Mouse (Mus musculus) heart, embryonic 10.5 days (tissue): Measurements from ENCODE around the gene Mrps6. TPM values are rescaled to one million over a fixed set of nuclear protein-coding genes. Genes with fewer than 3 reads are reported as not detected.
A peak's percentile ranks its signal among the peaks of the same experiment; 100 is the strongest.

Source experiments
- DNase-seq: peaks from one replicate; pipeline ENCODE4 v3.0.0-alpha.2; 2017; ENCODE audit warnings: low spot score
- H3K27ac ChIP-seq: fragments of 300-500 bp; sonication (generic); 2 replicates; pipeline ENCODE4 v1.5.1; 2016; ENCODE audit warnings: mild to moderate bottlenecking
- H3K27me3 ChIP-seq: fragments of 300-500 bp; sonication (generic); 2 replicates; pipeline ENCODE4 v1.6.1; 2016; ENCODE audit warnings: mild to moderate bottlenecking; ENCODE audit not compliant: poor library complexity, insufficient read depth, severe bottlenecking
- H3K36me3 ChIP-seq: fragments of 300-500 bp; sonication (generic); 2 replicates; pipeline ENCODE4 v1.6.1; 2016; ENCODE audit warnings: mild to moderate bottlenecking, moderate library complexity
- H3K4me1 ChIP-seq: fragments of 300-500 bp; sonication (generic); 2 replicates; pipeline ENCODE4 v1.6.1; 2016; ENCODE audit warnings: mild to moderate bottlenecking
- H3K4me3 ChIP-seq: fragments of 300-500 bp; sonication (generic); 2 replicates; pipeline ENCODE4 v1.5.1; 2016; ENCODE audit warnings: mild to moderate bottlenecking, moderate library complexity
- H3K9me3 ChIP-seq: fragments of 300-500 bp; sonication (generic); 2 replicates; pipeline ENCODE4 v1.6.1; 2016; ENCODE audit warnings: mild to moderate bottlenecking, moderate library complexity
- WGBS: fragments of 180-500 bp; shearing (Covaris S2); methylation state at CpG from one replicate; pipeline ENCODE4 v1.1.7; 2016; 5-methylcytosine and 5-hydroxymethylcytosine counted together
- polyA plus RNA-seq: library from polyadenylated mRNA; unstranded; fragments of >200 nt; fragmentation: Nextera tagmentation; extraction: Ambion mirVana; gene quantifications from 2 replicates; pipeline ENCODE4 v1.2.1, GENCODE M21; 2016

Mrps6 gene
- polyA plus RNA-seq, 1 experiment from 2014 or later: 119 TPM

DNA sequence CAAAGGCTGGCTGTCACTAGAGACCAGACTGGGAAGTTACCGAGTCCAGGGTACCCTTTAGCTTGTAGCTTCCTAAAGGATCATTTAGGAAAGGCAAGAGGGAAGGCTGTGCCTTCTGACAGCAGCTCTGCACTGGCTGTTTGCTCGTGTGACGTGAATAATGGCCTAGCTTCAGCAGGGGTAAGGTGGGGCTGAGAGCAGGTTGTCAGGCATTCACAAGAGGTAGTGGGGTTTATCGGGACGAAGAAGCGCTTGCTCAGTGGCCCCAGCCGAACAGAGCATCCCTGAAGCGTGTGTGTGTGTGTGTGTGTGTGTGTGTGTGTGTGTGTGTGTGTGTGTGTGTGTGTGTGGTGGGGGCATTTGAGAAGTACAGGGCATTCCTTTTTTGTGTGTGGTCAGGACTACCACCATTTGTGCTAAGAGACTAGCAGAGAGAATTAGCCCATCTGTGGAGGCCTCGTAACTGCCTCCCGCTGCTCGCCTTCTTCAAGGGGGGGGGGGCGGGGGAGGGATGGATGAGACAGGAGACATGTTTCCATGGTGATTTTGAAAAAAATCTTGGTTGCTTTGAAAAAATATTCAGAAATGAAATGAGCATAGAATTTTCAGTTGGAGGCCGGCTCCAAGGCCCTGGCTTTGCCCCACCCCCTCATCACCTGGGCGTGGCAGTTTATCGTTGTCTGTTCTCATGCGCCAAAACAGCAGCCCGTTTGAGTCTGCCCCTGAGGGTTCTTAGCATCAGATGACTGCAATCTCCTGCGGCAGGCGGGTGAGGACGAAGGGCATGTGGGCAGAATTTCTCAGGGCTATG, 57.7 kb downstream of the Mrps6 start:
- 40% methylated on average over 20 of the region's 20 CpGs for WGBS
- no peak for DNase-seq
- Histone ChIP-seq H3K27ac (peak overlapping the region; percentile 48; the same call in 1 of the 2 replicates), H3K9me3 (no peaks in the 10 kb centered on the region), H3K36me3 (peaks cover 17% of the 10 kb centered on the region), H3K27me3 (no peaks in the 10 kb centered on the region), H3K4me1 (peaks cover 47% of the 10 kb centered on the region), H3K4me3 (peak overlapping the region; percentile 27; the same call in 1 of the 2 replicates)

DNA sequence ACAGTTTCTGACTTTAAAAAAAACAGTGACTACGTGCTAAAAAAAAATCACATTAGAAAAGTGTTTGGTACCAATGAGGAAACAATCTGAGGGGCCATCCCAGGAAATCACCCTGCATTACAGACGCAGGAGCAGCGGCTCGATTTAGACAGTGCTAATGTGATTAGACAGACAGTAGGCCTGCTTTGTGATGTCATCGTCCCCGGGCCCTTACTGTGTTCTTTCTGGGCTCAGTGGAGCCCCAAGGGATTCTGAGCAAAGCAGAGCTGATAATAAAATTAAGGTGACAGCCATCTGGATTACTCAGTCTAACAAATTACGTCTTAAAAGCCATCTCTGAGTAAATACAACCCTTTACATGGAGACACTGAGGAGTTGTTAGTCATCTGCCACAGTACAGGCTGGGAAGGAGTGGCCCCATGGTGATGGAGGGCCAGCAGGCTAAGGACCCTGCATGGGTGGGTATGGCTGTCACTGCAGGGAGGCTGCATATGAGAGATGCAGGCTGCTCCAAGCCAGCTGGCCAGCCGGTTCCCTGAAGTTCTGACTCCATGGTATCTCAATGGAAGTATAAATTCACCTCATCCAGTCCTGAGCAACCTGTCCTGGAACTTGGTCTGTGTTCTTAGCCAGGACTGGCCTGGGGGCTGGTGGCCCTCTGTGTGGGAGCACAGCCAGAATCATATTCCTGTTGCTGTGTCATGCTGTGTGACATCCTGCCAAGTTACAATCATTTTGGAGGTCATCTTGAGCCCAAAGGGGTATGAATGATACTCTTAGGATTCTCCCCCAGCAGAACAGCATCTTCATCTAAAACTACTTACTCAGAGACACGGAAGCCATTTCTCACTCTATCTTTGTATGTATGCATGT, 59.5 kb downstream of the Mrps6 start:
- H3K4me1 ChIP-seq: peaks cover 45% of the 10 kb centered on the region
- no peak for DNase-seq
- WGBS: 68% methylated on average over 9 of the region's 9 CpGs

DNA sequence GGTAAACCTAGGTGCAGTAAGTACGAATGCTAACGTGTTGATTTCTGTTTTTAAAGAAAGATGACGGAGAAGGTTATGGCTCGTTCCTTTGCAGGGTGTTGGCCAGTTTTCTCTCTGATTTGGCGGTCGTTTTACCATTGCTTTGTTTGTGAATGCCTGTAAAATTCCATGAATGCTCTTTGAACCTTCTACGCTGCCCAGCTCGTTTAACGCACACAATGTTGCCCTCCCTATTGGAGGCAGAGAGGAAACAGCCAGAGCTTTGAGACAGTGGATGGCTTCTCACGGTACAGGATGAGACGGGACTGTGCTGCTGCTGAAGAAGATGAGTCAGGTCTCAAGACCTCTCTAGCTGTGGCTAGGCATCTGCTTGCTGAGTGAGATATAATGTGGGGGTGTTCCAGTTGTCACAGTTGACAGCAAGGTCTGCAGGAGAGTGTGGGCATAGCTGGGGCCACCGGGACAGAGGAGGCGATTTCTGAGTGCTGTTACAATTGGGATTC, 61.0 kb downstream of the Mrps6 start:
- H3K4me1 ChIP-seq: peaks cover 38% of the 10 kb centered on the region
- no peaks in the 10 kb centered on the region for H3K9me3 ChIP-seq
- H3K27ac ChIP-seq: no peak overlapping the region
- no peaks in the 10 kb centered on the region for H3K27me3 ChIP-seq
- no peaks in the 10 kb centered on the region for H3K36me3 ChIP-seq
- no peak overlapping the region for H3K4me3 ChIP-seq
- no peak for DNase-seq
- 70% methylated on average over 13 of the region's 13 CpGs for WGBS

More for the DNA sequence above, 59.5 kb downstream of the Mrps6 start:
- Histone ChIP-seq H3K36me3 (peaks cover 9% of the 10 kb centered on the region), H3K9me3 (no peaks in the 10 kb centered on the region), H3K27ac (no peak overlapping the region), H3K4me3 (no peak overlapping the region), H3K27me3 (no peaks in the 10 kb centered on the region)

DNA sequence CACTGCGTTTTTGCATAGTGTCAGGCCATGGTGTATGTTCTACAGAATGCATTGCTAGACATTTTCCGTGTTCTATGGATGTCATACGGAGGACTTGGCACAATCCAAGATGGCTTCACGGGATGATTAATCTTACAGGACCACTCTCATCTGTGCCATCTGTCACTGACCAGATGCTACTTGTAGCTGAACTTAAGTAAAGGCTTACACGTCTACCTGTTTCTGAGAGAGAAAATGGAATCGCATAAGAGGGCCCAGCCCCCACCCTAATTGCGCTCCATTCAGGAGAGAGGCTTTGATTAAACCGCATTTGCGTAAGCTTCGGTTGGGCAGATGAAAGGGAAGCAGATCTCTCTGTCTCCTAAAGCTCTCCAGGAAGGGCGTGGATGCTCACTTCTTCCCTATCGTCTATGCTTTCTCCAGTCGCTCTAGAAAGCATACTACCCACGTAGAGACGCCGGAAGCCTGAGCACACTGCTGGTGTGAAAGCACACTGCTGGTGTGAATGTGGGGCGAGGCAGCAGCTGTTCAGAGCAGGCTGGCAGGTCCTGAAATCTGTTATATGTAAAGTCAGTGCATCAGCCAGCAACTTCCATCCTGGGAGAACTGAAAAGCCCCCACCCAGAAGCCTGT, 62.9 kb downstream of the Mrps6 start:
- no peaks in the 10 kb centered on the region for H3K9me3 ChIP-seq
- no peak overlapping the region for H3K27ac ChIP-seq
- no peak overlapping the region for H3K4me3 ChIP-seq
- WGBS: 76% methylated on average over 17 of the region's 17 CpGs
- H3K4me1 ChIP-seq: peaks cover 18% of the 10 kb centered on the region
- no peaks in the 10 kb centered on the region; the same call in 1 of the 2 replicates for H3K36me3 ChIP-seq
- H3K27me3 ChIP-seq: no peaks in the 10 kb centered on the region
- DNase-seq: no peak

DNA sequence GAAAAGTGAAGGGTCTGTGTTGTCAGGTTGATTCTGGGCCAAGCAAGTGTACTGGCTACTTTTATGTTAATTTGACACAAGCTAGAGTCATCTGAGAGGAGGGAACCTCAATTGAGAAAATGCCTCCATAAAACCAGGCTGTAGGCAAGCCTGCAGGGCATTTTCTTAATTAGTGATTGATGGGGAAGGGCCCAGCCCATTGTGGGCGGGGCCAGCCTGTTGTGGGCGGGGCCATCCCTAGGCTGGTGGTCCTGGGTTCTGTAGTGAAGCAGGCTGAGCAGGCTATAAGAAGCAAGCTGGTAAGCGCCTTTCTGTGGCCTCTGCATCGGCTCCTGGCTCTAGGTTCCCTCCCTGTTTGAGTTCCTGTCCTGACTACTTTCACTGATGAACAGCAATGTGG, 69.2 kb downstream of the Mrps6 start:
- Histone ChIP-seq H3K9me3 (no peaks in the 10 kb centered on the region), H3K27me3 (no peaks in the 10 kb centered on the region), H3K27ac (no peak overlapping the region), H3K4me1 (peaks cover 15% of the 10 kb centered on the region; the same call in 1 of the 2 replicates), H3K36me3 (no peaks in the 10 kb centered on the region; the same call in 1 of the 2 replicates), H3K4me3 (no peak overlapping the region)
- WGBS: 40% methylated on average over 4 of the region's 4 CpGs
- no peak for DNase-seq

DNA sequence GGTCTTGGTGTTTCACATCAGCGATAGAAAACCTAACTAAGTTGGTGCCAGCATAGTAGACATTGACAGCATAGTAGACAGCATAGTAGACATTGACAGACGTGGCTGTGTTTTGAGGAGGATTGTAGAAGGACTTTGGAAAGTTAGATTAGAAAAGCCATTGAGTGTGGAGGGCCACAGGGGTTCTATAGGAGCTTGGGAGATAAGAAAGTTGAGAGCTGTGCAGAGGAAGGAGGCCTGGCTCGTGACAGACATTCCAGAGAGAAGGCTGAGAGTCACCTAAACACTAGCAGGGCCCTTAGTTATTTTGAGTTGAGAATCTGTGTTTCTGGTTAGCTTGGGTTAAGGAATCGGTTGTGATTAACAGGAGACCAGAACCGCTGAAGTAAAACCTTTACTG, 69.6 kb downstream of the Mrps6 start:
- H3K4me1 ChIP-seq: peaks cover 15% of the 10 kb centered on the region; the same call in 1 of the 2 replicates
- H3K4me3 ChIP-seq: no peak overlapping the region
- no peaks in the 10 kb centered on the region for H3K27me3 ChIP-seq
- 57% methylated on average over 5 of the region's 5 CpGs for WGBS
- no peak for DNase-seq
- H3K27ac ChIP-seq: 0 out of 2 replicates have a peak overlapping the region, but pooled peaks have one; percentile 10
- no peaks in the 10 kb centered on the region; the same call in 1 of the 2 replicates for H3K36me3 ChIP-seq
- H3K9me3 ChIP-seq: no peaks in the 10 kb centered on the region

DNA sequence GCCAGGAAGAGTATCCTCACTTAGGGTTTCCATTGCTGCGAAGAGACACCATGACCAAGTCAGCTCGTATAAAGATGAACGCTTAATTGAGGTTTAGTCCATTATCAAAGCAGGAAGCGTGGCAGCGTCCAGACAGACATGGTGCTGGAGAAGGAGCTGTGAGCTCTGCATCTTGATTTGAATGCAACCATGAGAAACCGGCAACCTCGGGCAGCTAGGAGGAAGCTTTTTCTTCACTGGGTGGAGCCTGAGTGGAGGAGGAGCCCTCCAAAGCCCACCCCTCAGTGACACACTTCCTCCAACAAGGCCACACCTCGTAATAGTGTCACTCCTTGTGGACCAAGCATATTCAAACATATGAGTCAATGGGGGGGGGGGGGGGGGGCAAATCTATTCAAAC, 71.8 kb downstream of the Mrps6 start:
- 85% methylated on average over 8 of the region's 8 CpGs for WGBS
- H3K27ac ChIP-seq: no peak overlapping the region
- no peak for DNase-seq
- no peak overlapping the region for H3K4me3 ChIP-seq
- H3K9me3 ChIP-seq: no peaks in the 10 kb centered on the region
- peaks cover 15% of the 10 kb centered on the region; the same call in 1 of the 2 replicates for H3K4me1 ChIP-seq
- H3K27me3 ChIP-seq: no peaks in the 10 kb centered on the region
- H3K36me3 ChIP-seq: no peaks in the 10 kb centered on the region

DNA sequence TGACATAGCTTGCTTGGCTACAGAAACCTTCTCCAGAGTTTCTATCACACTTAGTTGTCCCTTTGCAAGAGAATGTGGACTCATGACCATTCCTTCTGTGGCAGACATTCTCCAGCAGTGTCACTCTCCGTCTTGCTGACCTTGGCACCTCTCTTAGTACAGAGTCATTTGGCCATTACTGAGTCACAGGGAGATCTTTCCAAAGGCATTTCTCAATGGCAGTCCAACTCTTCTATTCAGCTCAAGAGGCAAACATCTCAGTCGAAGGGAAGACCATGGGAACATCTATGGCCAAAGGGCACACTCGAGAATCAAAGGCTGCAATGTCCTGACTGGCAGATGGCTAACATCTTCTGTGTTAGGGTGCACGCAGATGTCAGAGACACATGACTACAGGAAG, 74.4 kb downstream of the Mrps6 start:
- Histone ChIP-seq H3K27ac (no peak overlapping the region), H3K9me3 (no peaks in the 10 kb centered on the region), H3K27me3 (no peaks in the 10 kb centered on the region), H3K36me3 (no peaks in the 10 kb centered on the region), H3K4me3 (no peak overlapping the region), H3K4me1 (peaks cover 7% of the 10 kb centered on the region; the same call in 1 of the 2 replicates)
- DNase-seq: no peak
- WGBS: 80% methylated on average over 4 of the region's 4 CpGs

DNA sequence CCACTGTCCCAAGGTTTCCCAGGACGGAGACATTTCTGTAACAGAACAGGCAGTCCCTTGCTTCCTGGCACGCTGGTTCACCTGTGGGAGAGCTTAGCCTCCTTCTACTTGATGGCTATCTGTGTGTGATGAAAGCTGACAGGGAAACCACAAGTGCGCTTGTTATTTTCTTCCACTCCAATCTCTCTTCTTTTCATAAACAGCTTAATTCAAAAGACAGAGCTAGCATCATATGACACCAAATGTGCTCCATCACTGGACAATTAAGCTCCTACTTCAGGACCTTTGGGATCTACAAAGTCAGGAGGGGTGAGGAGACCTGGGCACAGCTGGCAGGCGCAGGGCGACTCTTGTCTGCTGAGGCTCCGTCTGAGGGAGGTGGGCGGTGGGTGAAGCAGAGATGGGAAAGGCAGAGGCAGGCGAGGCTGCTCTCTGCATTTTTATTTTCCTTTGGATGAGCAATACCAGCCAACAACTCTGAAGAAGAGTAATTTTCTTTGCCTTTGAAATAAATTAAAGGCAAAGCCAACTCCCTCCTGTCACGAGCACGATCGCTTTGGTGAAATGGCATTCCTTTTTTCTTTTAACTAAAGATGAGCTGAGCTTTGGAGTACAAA, 76.2 kb downstream of the Mrps6 start:
- no peaks in the 10 kb centered on the region for H3K36me3 ChIP-seq
- DNase-seq: no peak
- 87% methylated on average over 11 of the region's 11 CpGs for WGBS
- no peaks in the 10 kb centered on the region for H3K9me3 ChIP-seq
- H3K4me3 ChIP-seq: no peak overlapping the region
- peaks cover 2% of the 10 kb centered on the region; the same call in 1 of the 2 replicates for H3K4me1 ChIP-seq
- H3K27ac ChIP-seq: no peak overlapping the region
- no peaks in the 10 kb centered on the region for H3K27me3 ChIP-seq

DNA sequence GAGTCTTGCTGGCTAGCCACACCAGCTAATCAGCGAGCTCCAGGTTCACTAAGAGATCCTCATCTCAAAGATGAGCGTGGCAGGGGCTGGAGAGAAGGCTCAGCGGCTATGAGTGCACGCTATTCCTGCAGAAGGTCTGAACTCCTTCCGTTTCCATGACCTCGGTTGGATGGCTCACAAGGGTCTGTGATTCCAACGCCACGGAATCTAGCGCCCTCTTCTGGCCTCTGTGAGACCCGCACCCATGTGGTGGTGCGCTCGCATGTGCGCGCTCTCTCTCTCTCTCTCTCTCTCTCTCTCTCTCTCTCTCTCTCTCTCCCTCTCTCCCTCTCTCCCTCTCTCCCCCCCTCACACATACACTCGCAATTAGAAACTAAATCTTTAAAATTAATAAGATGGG, 78.2 kb downstream of the Mrps6 start:
- 89% methylated on average over 15 of the region's 15 CpGs for WGBS
- Histone ChIP-seq H3K36me3 (no peaks in the 10 kb centered on the region), H3K4me3 (no peak overlapping the region), H3K27ac (no peak overlapping the region), H3K9me3 (no peaks in the 10 kb centered on the region), H3K27me3 (no peaks in the 10 kb centered on the region), H3K4me1 (peaks cover 13% of the 10 kb centered on the region)
- no peak for DNase-seq

DNA sequence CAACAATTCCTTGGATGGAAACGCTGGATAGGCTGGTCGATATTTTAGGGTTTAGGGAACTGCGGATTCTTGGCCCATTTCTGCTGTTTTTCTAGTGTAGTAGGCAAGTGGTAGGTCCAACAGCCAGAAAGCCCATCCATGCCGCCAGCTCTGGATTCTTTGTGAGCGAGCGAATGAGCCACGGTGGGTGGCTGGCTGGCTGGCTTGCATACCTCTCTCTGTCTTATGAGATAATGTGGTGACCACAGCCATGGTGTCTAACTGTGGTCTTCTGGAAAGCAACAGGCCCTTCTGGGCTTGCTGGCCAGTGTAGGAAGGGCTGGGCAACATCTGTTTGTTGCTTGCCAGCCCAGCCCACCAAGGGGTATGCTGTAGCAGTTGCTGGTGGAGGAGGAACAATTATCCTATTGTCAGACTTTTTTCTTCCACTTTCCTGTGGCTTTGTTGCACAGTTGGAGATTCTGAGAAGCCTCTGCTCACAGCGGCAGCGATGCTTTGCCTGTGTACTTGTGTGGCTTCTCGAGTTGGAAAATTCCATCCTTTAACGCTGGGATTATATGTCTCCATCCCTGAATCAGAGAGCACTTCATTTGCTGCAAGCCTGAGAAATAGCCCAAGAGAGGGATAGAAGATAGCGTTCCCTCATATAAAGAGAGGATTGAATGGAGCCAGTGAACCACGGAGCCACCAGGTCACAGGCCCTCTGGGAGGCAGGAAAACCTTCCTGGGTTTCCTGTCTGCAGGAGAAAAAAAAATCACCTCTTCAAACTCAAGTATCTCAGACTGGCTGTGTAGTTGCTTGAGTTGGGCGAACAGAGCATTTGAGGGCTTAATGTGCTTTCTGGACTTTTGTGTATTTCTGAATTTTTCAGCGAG, 81.6 kb downstream of the Mrps6 start:
- 63% methylated on average over 15 of the region's 15 CpGs for WGBS
- H3K27me3 ChIP-seq: no peaks in the 10 kb centered on the region

More for the DNA sequence above, 81.6 kb downstream of the Mrps6 start:
- peaks cover 13% of the 10 kb centered on the region for H3K4me1 ChIP-seq
- H3K27ac ChIP-seq: 0 out of 2 replicates have a peak overlapping the region, but pooled peaks have one; percentile 13
- no peaks in the 10 kb centered on the region for H3K36me3 ChIP-seq
- H3K4me3 ChIP-seq: no peak overlapping the region
- no peak for DNase-seq
- H3K9me3 ChIP-seq: no peaks in the 10 kb centered on the region
